ENCODE assay signal across 7 mouse cellular contexts in genomic region chr1:166253898-166254894, GRCm38 (mm10). TPM values are rescaled to one million over a fixed set of nuclear protein-coding genes. Genes with fewer than 3 reads are reported as not detected.
A peak's percentile ranks its signal among the peaks of the same experiment; 100 is the strongest.
DNase-seq lines count a peak whose midpoint lies in the region; ATAC-seq and TF ChIP-seq lines count a peak whose summit lies in the region.

Gene Ildr2, plus strand, starts transcription at chr1:166254139.

- peaks cover 64% of the 10 kb centered on the region for H3K27me3 ChIP-seq in embryonic facial prominence, embryonic 10.5 days (replicated peaks; ENCODE audit: low read depth, poor library complexity, severe bottlenecking)
- peaks cover 44% of the 10 kb centered on the region for H3K27me3 ChIP-seq in limb, embryonic 15.5 days
- no peaks in the 10 kb centered on the region for H3K27me3 ChIP-seq in midbrain, embryonic 14.5 days (ENCODE audit: control insufficient read depth, insufficient read depth, low read length)
- H3K27me3 ChIP-seq in stomach, postnatal 0 days (ENCODE audit: control insufficient read depth, insufficient read depth, low read length) = peaks cover 2% of the 10 kb centered on the region; the same call in 1 of the 2 replicates

- TF ChIP-seq EP300 in stomach, postnatal 0 days (optimal IDR thresholded peaks at IDR 0.05) = no peak

- H3K27ac ChIP-seq in embryonic facial prominence, embryonic 10.5 days (replicated peaks) = peak within 1 kb of the TSS; percentile 82
- no peak within 1 kb of the TSS for H3K27ac ChIP-seq in limb, embryonic 15.5 days
- H3K27ac ChIP-seq in midbrain, embryonic 14.5 days (replicated peaks; ENCODE audit: low read depth, low read length) = peak within 1 kb of the TSS; percentile 58; the same call in 1 of the 2 replicates
- no peak within 1 kb of the TSS for H3K27ac ChIP-seq in stomach, postnatal 0 days (replicated peaks)

- 1% methylated on average over 72 of the region's 72 CpGs for WGBS in embryonic facial prominence, embryonic 10.5 days
- under 1% methylated on average over 67 of the region's 72 CpGs for WGBS in limb, embryonic 15.5 days
- WGBS in midbrain, embryonic 14.5 days = under 1% methylated on average over 72 of the region's 72 CpGs
- 1% methylated on average over 65 of the region's 72 CpGs for WGBS in stomach, postnatal 0 days

- H3K4me2 ChIP-seq in limb, embryonic 15.5 days = peak within 1 kb of the TSS; percentile 96
- peak within 1 kb of the TSS; percentile 78 for H3K4me2 ChIP-seq in midbrain, embryonic 14.5 days (ENCODE audit: low read length)
- peak within 1 kb of the TSS; percentile 88 for H3K4me2 ChIP-seq in stomach, postnatal 0 days (replicated peaks; ENCODE audit: low read depth)

- no peaks in the 10 kb centered on the region for H3K9me3 ChIP-seq in embryonic facial prominence, embryonic 10.5 days
- H3K9me3 ChIP-seq in limb, embryonic 15.5 days = no peaks in the 10 kb centered on the region
- H3K9me3 ChIP-seq in midbrain, embryonic 14.5 days (ENCODE audit: control insufficient read depth, low read length) = no peaks in the 10 kb centered on the region
- no peaks in the 10 kb centered on the region for H3K9me3 ChIP-seq in stomach, postnatal 0 days (ENCODE audit: control insufficient read depth, low read length)

- peaks cover 39% of the 10 kb centered on the region for H3K4me1 ChIP-seq in embryonic facial prominence, embryonic 10.5 days
- peaks cover 14% of the 10 kb centered on the region for H3K4me1 ChIP-seq in limb, embryonic 15.5 days
- peaks cover 25% of the 10 kb centered on the region for H3K4me1 ChIP-seq in midbrain, embryonic 14.5 days (ENCODE audit: control insufficient read depth, insufficient read depth, low read length)
- H3K4me1 ChIP-seq in stomach, postnatal 0 days (replicated peaks; ENCODE audit: control insufficient read depth, insufficient read depth) = 0 out of 2 replicates have a peak, but pooled peaks cover 2% of the 10 kb centered on the region

- H3K9ac ChIP-seq in limb, embryonic 15.5 days = peak within 1 kb of the TSS; percentile 50
- peak within 1 kb of the TSS; percentile 56 for H3K9ac ChIP-seq in midbrain, embryonic 14.5 days (replicated peaks; ENCODE audit: low read length)
- H3K9ac ChIP-seq in stomach, postnatal 0 days (ENCODE audit: low read length) = peak within 1 kb of the TSS; percentile 47; the same call in 1 of the 2 replicates

- H3K4me3 ChIP-seq in embryonic facial prominence, embryonic 10.5 days = peak within 1 kb of the TSS; percentile 63
- peak within 1 kb of the TSS; percentile 55 for H3K4me3 ChIP-seq in limb, embryonic 15.5 days
- peak within 1 kb of the TSS; percentile 44 for H3K4me3 ChIP-seq in midbrain, embryonic 14.5 days (replicated peaks; ENCODE audit: low read depth, low read length)
- peak within 1 kb of the TSS; percentile 43 for H3K4me3 ChIP-seq in stomach, postnatal 0 days (ENCODE audit: low read depth, low read length)

- H3K36me3 ChIP-seq in embryonic facial prominence, embryonic 10.5 days (replicated peaks) = no peaks in the 10 kb centered on the region
- no peaks in the 10 kb centered on the region for H3K36me3 ChIP-seq in limb, embryonic 15.5 days
- no peaks in the 10 kb centered on the region for H3K36me3 ChIP-seq in midbrain, embryonic 14.5 days (ENCODE audit: control insufficient read depth, insufficient read depth, low read length)
- no peaks in the 10 kb centered on the region for H3K36me3 ChIP-seq in stomach, postnatal 0 days (ENCODE audit: control insufficient read depth, insufficient read depth, low read length)

- DNase-seq in brain, adult 2 months (ENCODE audit: low read depth, low spot score) = peak; percentile 79
- DNase-seq in embryonic facial prominence, embryonic 10.5 days (ENCODE audit: low spot score) = peak; percentile 78
- peak; percentile 41 to 55 for DNase-seq in heart, adult 9 months (ENCODE audit: low spot score in 2 of 2)
- peak; percentile 74 for DNase-seq in kidney, adult 9 months
- peak; percentile 82 for DNase-seq in midbrain, embryonic 14.5 days
- peak; percentile 48 for DNase-seq in stomach, postnatal 0 days (ENCODE audit: low spot score)

- ATAC-seq in limb, embryonic 15.5 days (ENCODE audit: insufficient number of reproducible peaks, low FRiP score, low TSS enrichment, low read depth) = no peak
- peak; percentile 78; the same call in 1 of the 2 replicates for ATAC-seq in midbrain, embryonic 14.5 days (ENCODE audit: low FRiP score, low TSS enrichment)
- peak; percentile 69 for ATAC-seq in stomach, postnatal 0 days (ENCODE audit: low FRiP score, low TSS enrichment)

- TF ChIP-seq CTCF in stomach, postnatal 0 days (IDR thresholded peaks at IDR 0.05; ENCODE audit: low read depth) = peak; percentile 45

RNA-seq across cellular contexts. Expression of gene Ildr2, which starts in this region (rescaled TPM):
- polyA plus RNA-seq in embryonic facial prominence, embryonic 10.5 days (2016; fragmentation: Nextera tagmentation; extraction: Ambion mirVana) = 1.8 and 3.3 TPM in 2 replicates
- polyA plus RNA-seq in limb, embryonic 15.5 days (2015; fragmentation: Nextera tagmentation; extraction: Ambion mirVana) = 0.24 and 0.30 TPM in 2 replicates
- polyA plus RNA-seq in midbrain, embryonic 14.5 days (2014; fragmentation: Nextera tagmentation; extraction: Ambion mirVana) = 3.7 and 4.1 TPM in 2 replicates
- 0.50 and 0.64 TPM in 2 replicates for polyA plus RNA-seq in stomach, postnatal 0 days (2015; fragmentation: Nextera tagmentation; extraction: Ambion mirVana)

Comparison
In these comparisons a context has a peak if more than half of its experiments do, and no peak if none do; other contexts are left out.
1. Peak in DNase-seq, ATAC-seq, H3K4me3 ChIP-seq, H3K9ac ChIP-seq and H3K4me2 ChIP-seq in stomach, postnatal 0 days; RNA of the gene not detected or under 1 TPM.
2. H3K27ac ChIP-seq: peak in embryonic facial prominence, embryonic 10.5 days (single experiment) and midbrain, embryonic 14.5 days (single experiment); none in limb, embryonic 15.5 days (single experiment) and stomach, postnatal 0 days (single experiment).
3. Peak in every context shown above with its lines, with median percentiles within 50 percentile points of each other: DNase-seq, H3K4me3 ChIP-seq, H3K4me2 ChIP-seq and H3K9ac ChIP-seq.